Mouse (Mus musculus): Measurements from ENCODE around the gene Tescl. TPM values are rescaled to one million over a fixed set of nuclear protein-coding genes. Genes with fewer than 3 reads are reported as not detected.

The Tescl gene
- polyA plus RNA-seq, 1 experiment from 2014 or later = 0.20 TPM

DNA sequence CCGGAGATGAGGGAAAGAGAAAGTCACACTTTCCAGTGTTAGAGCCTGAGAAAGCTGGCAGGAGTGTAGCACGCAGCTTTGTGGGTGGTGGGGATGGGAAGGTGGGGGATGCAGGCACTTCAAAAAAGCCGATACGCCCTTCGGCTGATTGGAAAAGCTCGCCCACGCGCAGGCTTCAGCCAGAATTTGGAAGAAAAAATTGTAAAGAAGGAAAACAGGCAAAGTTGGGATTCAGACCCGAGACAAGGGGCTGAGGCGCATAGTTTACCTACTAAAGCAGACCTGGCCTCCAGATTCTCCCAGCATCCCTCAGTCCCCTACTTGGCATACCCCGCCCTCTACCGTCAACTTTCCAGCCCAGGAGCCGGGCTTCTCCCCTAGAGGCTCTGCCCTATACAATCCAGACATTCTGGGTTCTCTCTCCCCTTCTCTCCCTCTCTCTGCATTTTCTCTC lies 8.0 kb downstream of the Tescl start:
- Histone ChIP-seq H3K27me3 (replicated peaks; ENCODE audit: control insufficient read depth, insufficient read depth, low read length) (no peaks in the 10 kb centered on the region), H3K27ac (ENCODE audit: low read depth, low read length) (peak overlapping the region; percentile 3; the same call in 1 of the 2 replicates), H3K36me3 (ENCODE audit: control insufficient read depth, insufficient read depth, low read length) (no peaks in the 10 kb centered on the region), H3K9ac (ENCODE audit: low read length) (peak overlapping the region; percentile 54), H3K9me3 (replicated peaks; ENCODE audit: control insufficient read depth, low read length) (peaks cover 7% of the 10 kb centered on the region; the same call in 1 of the 2 replicates), H3K4me3 (ENCODE audit: low read depth, low read length) (peak overlapping the region; percentile 25), H3K4me2 (ENCODE audit: low read length) (peak overlapping the region; percentile 40), H3K4me1 (ENCODE audit: control insufficient read depth, insufficient read depth, low read length) (peaks cover 6% of the 10 kb centered on the region; the same call in 1 of the 2 replicates)
- 3% methylated on average over 13 of the region's 13 CpGs for WGBS
- ATAC-seq (peak; percentile 81), DNase-seq (ENCODE audit: low spot score) (peak; percentile 65)

DNA sequence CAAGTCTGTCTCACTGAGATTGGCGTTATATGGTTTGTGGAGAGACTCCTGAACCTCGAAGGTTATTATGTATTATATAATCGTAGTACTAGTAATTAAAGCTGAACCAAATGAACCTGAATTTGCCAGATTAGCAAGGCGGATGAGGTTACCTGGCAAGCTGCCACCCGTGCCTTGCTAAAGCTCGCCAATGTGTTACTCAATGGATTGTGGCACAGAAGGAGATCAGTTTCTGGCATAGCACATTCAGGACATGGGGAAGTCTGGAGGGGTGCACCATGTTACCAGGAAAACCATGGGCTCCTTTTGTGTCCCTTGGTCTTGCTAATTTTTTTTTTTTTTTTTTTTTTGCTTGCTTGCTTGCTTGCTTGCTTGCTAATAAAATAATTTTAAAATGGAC lies 8.5 kb downstream of the Tescl start:
- H3K9me3 ChIP-seq (replicated peaks; ENCODE audit: control insufficient read depth, low read length) = peaks cover 7% of the 10 kb centered on the region; the same call in 1 of the 2 replicates
- H3K9ac ChIP-seq (ENCODE audit: low read length) = peak overlapping the region; percentile 54
- H3K27me3 ChIP-seq (replicated peaks; ENCODE audit: control insufficient read depth, insufficient read depth, low read length) = no peaks in the 10 kb centered on the region
- peak overlapping the region; percentile 3; the same call in 1 of the 2 replicates for H3K27ac ChIP-seq (ENCODE audit: low read depth, low read length)
- H3K4me2 ChIP-seq (ENCODE audit: low read length) = peak overlapping the region; percentile 40
- ATAC-seq (peak; percentile 51; the same call in 1 of the 2 replicates), DNase-seq (ENCODE audit: low spot score) (peak; percentile 68)
- no peaks in the 10 kb centered on the region for H3K36me3 ChIP-seq (ENCODE audit: control insufficient read depth, insufficient read depth, low read length)
- 43% methylated on average over 6 of the region's 6 CpGs for WGBS
- H3K4me3 ChIP-seq (ENCODE audit: low read depth, low read length) = peak overlapping the region; percentile 25; the same call in 1 of the 2 replicates
- peaks cover 5% of the 10 kb centered on the region; the same call in 1 of the 2 replicates for H3K4me1 ChIP-seq (ENCODE audit: control insufficient read depth, insufficient read depth, low read length)

DNA sequence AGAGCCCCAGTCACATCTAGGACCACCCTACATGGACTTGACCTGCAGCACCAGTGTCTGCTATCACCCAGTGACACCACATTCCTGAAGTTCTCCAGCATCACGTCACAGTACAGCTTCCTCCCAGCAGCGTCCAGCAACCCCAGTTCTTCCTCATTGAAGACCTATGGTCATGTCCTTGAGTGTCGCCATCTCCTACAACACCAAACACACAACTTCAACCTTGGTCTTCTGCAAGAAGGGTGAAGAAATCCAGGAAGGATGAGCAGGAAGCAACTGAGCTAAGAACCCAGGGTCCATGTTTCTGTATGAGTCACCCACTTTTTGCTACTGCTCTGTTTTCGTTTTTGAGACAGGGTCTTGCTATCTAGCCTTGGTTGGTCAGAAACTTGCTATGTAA lies 11.1 kb downstream of the Tescl start:
- no peak overlapping the region for H3K9ac ChIP-seq (ENCODE audit: low read length)
- no peak overlapping the region for H3K4me2 ChIP-seq (ENCODE audit: low read length)
- peaks cover 3% of the 10 kb centered on the region; the same call in 1 of the 2 replicates for H3K4me1 ChIP-seq (ENCODE audit: control insufficient read depth, insufficient read depth, low read length)
- no peak overlapping the region for H3K4me3 ChIP-seq (ENCODE audit: low read depth, low read length)
- H3K9me3 ChIP-seq (replicated peaks; ENCODE audit: control insufficient read depth, low read length) = peaks cover 7% of the 10 kb centered on the region; the same call in 1 of the 2 replicates
- H3K27me3 ChIP-seq (replicated peaks; ENCODE audit: control insufficient read depth, insufficient read depth, low read length) = 0 out of 2 replicates have a peak, but pooled peaks cover 2% of the 10 kb centered on the region
- no peak overlapping the region for H3K27ac ChIP-seq (ENCODE audit: low read depth, low read length)
- DNase-seq (ENCODE audit: low spot score) (no peak), ATAC-seq (no peak)
- no peaks in the 10 kb centered on the region for H3K36me3 ChIP-seq (ENCODE audit: control insufficient read depth, insufficient read depth, low read length)
- 82% methylated on average over 4 of the region's 4 CpGs for WGBS

DNA sequence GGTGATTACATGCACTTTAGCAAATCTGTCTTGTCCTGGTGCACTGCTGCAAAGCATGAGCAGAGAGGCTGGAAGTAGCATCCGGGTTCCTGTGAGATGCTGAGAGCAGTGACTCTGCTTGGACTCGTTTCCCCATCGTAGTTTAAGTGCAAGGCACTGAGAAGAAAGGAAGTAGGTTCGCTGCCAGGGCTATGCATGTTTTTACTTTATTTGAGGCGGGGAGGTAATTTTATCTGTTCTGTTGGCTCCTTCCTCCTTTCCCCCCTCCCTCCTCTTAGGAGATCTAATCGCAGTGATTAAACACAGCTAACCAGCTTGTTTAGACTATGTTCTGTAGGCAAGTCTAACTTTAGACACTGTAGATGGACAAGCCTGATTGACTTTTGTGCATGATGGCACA lies 14.8 kb downstream of the Tescl start:
- Histone ChIP-seq H3K9ac (ENCODE audit: low read length) (no peak overlapping the region), H3K27me3 (replicated peaks; ENCODE audit: control insufficient read depth, insufficient read depth, low read length) (0 out of 2 replicates have a peak, but pooled peaks cover 2% of the 10 kb centered on the region), H3K27ac (ENCODE audit: low read depth, low read length) (no peak overlapping the region), H3K9me3 (replicated peaks; ENCODE audit: control insufficient read depth, low read length) (peaks cover 3% of the 10 kb centered on the region; the same call in 1 of the 2 replicates), H3K4me3 (ENCODE audit: low read depth, low read length) (no peak overlapping the region), H3K4me1 (ENCODE audit: control insufficient read depth, insufficient read depth, low read length) (peaks cover 4% of the 10 kb centered on the region; the same call in 1 of the 2 replicates), H3K36me3 (ENCODE audit: control insufficient read depth, insufficient read depth, low read length) (0 out of 2 replicates have a peak, but pooled peaks cover 2% of the 10 kb centered on the region), H3K4me2 (ENCODE audit: low read length) (no peak overlapping the region)
- DNase-seq (ENCODE audit: low spot score) (no peak), ATAC-seq (no peak)
- WGBS = 77% methylated on average over 6 of the region's 6 CpGs

DNA sequence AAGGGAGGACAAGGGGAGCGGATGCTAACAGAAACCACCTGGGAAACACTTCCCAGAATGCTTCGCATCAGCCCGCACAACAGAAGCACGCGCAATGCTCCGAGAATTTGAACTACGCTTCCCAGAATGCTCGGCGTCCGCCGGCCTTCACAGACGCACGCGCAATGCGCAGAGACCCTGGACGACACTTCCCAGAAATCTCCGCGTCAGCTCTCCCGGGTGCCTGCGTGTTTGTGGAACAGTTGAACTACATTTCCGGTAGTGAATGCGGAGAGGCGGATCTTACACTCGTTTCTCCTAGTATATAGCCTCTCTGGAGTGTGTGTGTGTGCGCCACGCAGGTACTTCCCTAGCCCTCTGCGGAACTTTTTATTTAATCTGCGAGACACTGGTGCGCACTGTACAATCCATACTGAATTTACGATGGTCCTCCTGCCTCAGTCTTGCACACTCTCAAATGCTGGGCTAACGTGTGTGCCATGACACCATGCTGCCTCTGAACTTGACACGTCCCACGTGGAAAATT lies 17.1 kb downstream of the Tescl start, which contains the start of gene Zfp94:
Zfp94 (minus strand) TSS at position 100 of the 526 bp plus-strand sequence.
- H3K36me3 ChIP-seq (ENCODE audit: control insufficient read depth, insufficient read depth, low read length) = peaks cover 11% of the 10 kb centered on the region
- WGBS = under 1% methylated on average over 33 of the region's 33 CpGs

GRCm38 (mm10) chr7:24315726-24316566 lies 17.8 kb downstream of the Tescl start:
- peak; percentile 76 for ATAC-seq
- peaks cover 4% of the 10 kb centered on the region; the same call in 1 of the 2 replicates for H3K4me1 ChIP-seq (ENCODE audit: control insufficient read depth, insufficient read depth, low read length)

More for the DNA sequence above, 17.1 kb downstream of the Tescl start, which contains the start of gene Zfp94:
- peak within 1 kb of the TSS; percentile 76; the same call in 1 of the 2 replicates for H3K27ac ChIP-seq (ENCODE audit: low read depth, low read length)
- no peaks in the 10 kb centered on the region for H3K9me3 ChIP-seq (replicated peaks; ENCODE audit: control insufficient read depth, low read length)
- peaks cover 4% of the 10 kb centered on the region; the same call in 1 of the 2 replicates for H3K4me1 ChIP-seq (ENCODE audit: control insufficient read depth, insufficient read depth, low read length)
- peak within 1 kb of the TSS; percentile 60 for H3K4me3 ChIP-seq (ENCODE audit: low read depth, low read length)
- ATAC-seq (peak; percentile 97), DNase-seq (ENCODE audit: low spot score) (peak; percentile 99)
- H3K9ac ChIP-seq (ENCODE audit: low read length) = peak within 1 kb of the TSS; percentile 86
- 0 out of 2 replicates have a peak, but pooled peaks cover 2% of the 10 kb centered on the region for H3K27me3 ChIP-seq (replicated peaks; ENCODE audit: control insufficient read depth, insufficient read depth, low read length)
- H3K4me2 ChIP-seq (ENCODE audit: low read length) = peak within 1 kb of the TSS; percentile 71

DNA sequence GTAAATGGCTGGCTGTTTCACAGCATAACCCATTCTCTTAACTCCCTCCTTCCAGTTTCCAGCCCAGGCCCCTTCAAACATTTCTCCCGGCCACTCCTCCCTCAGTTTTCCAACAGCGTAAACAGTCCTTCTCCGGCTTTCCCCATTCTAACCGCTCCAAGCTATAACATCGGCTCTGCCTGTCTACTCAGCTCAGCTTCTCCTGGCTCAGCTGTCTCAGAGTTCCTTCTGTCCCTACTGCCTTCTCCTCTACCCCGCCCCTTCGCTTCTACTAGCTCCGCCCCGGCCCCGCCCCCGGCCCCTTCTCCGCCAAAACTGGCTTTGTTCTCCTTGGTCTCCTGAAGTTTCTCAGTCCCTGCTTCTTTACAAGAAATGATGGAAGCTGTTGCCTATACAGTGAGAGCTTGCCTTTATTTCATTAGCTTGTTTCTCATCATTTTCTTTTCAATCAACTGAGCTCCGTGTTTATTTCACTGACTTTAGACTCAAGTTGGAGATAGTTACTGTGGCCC lies 32.9 kb downstream of the Tescl start, which contains the start of gene Zfp61:
Zfp61 (minus strand) TSS at position 462 of the 512 bp plus-strand sequence.
- Histone ChIP-seq H3K9ac (ENCODE audit: low read length) (peak within 1 kb of the TSS; percentile 78), H3K4me2 (ENCODE audit: low read length) (peak within 1 kb of the TSS; percentile 86), H3K9me3 (replicated peaks; ENCODE audit: control insufficient read depth, low read length) (no peaks in the 10 kb centered on the region), H3K4me3 (ENCODE audit: low read depth, low read length) (peak within 1 kb of the TSS; percentile 51), H3K27ac (ENCODE audit: low read depth, low read length) (peak within 1 kb of the TSS; percentile 78), H3K27me3 (replicated peaks; ENCODE audit: control insufficient read depth, insufficient read depth, low read length) (no peaks in the 10 kb centered on the region), H3K36me3 (ENCODE audit: control insufficient read depth, insufficient read depth, low read length) (peaks cover 40% of the 10 kb centered on the region), H3K4me1 (ENCODE audit: control insufficient read depth, insufficient read depth, low read length) (peaks cover 6% of the 10 kb centered on the region)
- WGBS = under 1% methylated on average over 13 of the region's 13 CpGs
- ATAC-seq = peak; percentile 68
- DNase-seq (ENCODE audit: low spot score) = peak; percentile 87

More at GRCm38 (mm10) chr7:24315726-24316566, 17.8 kb downstream of the Tescl start:
- no peaks in the 10 kb centered on the region for H3K9me3 ChIP-seq (replicated peaks; ENCODE audit: control insufficient read depth, low read length)
- WGBS = 30% methylated on average over 29 of the region's 29 CpGs
- no peak for DNase-seq (ENCODE audit: low spot score)
- H3K27ac ChIP-seq (ENCODE audit: low read depth, low read length) = peak overlapping the region; percentile 76; the same call in 1 of the 2 replicates
- H3K27me3 ChIP-seq (replicated peaks; ENCODE audit: control insufficient read depth, insufficient read depth, low read length) = 0 out of 2 replicates have a peak, but pooled peaks cover 2% of the 10 kb centered on the region
- peak overlapping the region; percentile 71 for H3K4me2 ChIP-seq (ENCODE audit: low read length)
- H3K36me3 ChIP-seq (ENCODE audit: control insufficient read depth, insufficient read depth, low read length) = peaks cover 18% of the 10 kb centered on the region
- peak overlapping the region; percentile 60 for H3K4me3 ChIP-seq (ENCODE audit: low read depth, low read length)
- peak overlapping the region; percentile 86 for H3K9ac ChIP-seq (ENCODE audit: low read length)

DNA sequence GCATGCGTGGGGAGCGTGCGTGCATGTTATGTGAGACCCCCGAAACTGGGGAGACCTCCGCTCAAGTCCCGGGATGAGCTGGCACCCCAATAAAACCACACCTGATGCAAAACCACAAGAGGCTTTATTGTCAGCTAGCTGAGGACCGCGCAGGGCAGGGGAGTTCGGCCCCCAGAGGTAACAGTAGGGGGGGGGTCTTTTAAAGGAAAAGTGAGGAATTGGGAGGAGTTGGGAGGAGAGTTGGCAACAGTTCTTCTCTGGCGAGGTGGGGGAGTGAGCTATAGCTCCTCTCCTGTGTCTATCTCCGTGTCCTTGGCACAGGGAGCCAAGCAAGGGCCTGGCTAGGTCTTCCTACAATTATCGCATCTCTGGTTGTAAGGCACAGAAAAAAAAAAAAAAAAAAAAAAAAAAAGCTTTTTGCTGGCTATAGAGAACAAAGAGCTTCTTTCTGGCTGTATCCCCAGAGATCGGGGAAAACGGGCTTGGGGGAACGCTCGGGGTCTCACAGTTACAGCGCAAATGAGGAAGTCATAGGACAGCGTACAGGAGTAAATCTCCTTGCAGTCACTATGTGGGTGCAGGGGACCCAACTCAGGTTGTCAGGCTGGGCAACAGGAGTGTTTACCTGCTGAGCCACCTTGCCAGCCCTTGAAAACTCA lies 33.8 kb downstream of the Tescl start:
- WGBS = under 1% methylated on average over 18 of the region's 18 CpGs
- DNase-seq (ENCODE audit: low spot score) (peak; percentile 57), ATAC-seq (peak; percentile 35)
- H3K4me3 ChIP-seq (ENCODE audit: low read depth, low read length) = peak overlapping the region; percentile 51
- H3K36me3 ChIP-seq (ENCODE audit: control insufficient read depth, insufficient read depth, low read length) = peaks cover 48% of the 10 kb centered on the region
- peaks cover 6% of the 10 kb centered on the region for H3K4me1 ChIP-seq (ENCODE audit: control insufficient read depth, insufficient read depth, low read length)
- H3K27me3 ChIP-seq (replicated peaks; ENCODE audit: control insufficient read depth, insufficient read depth, low read length) = no peaks in the 10 kb centered on the region
- peak overlapping the region; percentile 86 for H3K4me2 ChIP-seq (ENCODE audit: low read length)
- H3K27ac ChIP-seq (ENCODE audit: low read depth, low read length) = peak overlapping the region; percentile 92
- peak overlapping the region; percentile 78 for H3K9ac ChIP-seq (ENCODE audit: low read length)
- H3K9me3 ChIP-seq (replicated peaks; ENCODE audit: control insufficient read depth, low read length) = no peaks in the 10 kb centered on the region

Measured in forebrain, embryonic 14.5 days (tissue).